Mouse (Mus musculus): ENCODE results near the gene Srsf10. TPM values are rescaled to one million over a fixed set of nuclear protein-coding genes. Genes with fewer than 3 reads are reported as not detected.

Gene Srsf10
- polyA plus RNA-seq, 1 experiment, result 37.2 TPM

- Histone ChIP-seq H3K79me2 (ENCODE audit: control insufficient read depth, insufficient read depth) (no peaks in the 10 kb centered on the region), H3K4me3 (ENCODE audit: insufficient read depth, poor library complexity, severe bottlenecking) (no peak overlapping the region), H3ac (ENCODE audit: control insufficient read depth, insufficient read length, low read depth) (no peak overlapping the region), H3K27me3 (ENCODE audit: control insufficient read depth, insufficient read depth, insufficient read length) (peaks cover 6% of the 10 kb centered on the region), H3K36me3 (ENCODE audit: control insufficient read depth, insufficient read depth) (no peaks in the 10 kb centered on the region), H3K79me3 (ENCODE audit: low read depth) (no peaks in the 10 kb centered on the region)
- TF ChIP-seq MAX (IDR thresholded peaks at IDR 0.05) (no peak), CTCF (IDR thresholded peaks at IDR 0.05; ENCODE audit: control insufficient read depth, insufficient read depth, insufficient read length) (no peak), CEBPB (IDR thresholded peaks at IDR 0.05; ENCODE audit: low read depth) (no peak), MYOD1 (IDR thresholded peaks at IDR 0.05; ENCODE audit: control insufficient read depth, insufficient read length, low read depth) (no peak), MYOG (IDR thresholded peaks at IDR 0.05; ENCODE audit: control insufficient read depth, extremely low read depth, insufficient read length) (no peak), FOSL1 (IDR thresholded peaks at IDR 0.05; ENCODE audit: insufficient read depth, low read length, poor library complexity, severe bottlenecking) (no peak), USF1 (IDR thresholded peaks at IDR 0.05; ENCODE audit: low read depth) (no peak)
Observed at GRCm38 (mm10) chr4:135898380-135899049, 43.0 kb downstream of the Srsf10 start.

DNA sequence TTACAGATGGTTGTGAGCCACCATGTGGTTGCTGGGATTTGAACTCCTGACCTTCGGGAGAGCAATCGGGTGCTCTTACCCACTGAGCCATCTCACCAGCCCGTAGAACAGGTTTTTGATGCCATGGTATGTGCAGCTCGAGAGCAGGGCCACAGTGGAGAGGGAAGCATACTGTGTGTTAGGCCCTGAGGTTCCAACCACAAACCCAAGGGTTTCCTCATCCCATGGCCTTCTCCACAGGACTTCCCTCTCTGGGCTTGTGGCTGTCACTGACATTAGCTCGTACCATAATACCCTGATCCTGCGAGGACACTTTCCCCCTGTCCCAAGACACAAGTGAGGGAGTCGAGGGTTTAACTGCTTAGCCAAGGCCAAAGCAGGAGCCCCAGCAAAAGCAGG lies 43.5 kb downstream of the Srsf10 start:
- TF ChIP-seq MYOG (IDR thresholded peaks at IDR 0.05; ENCODE audit: control insufficient read depth, extremely low read depth, insufficient read length) (no peak), MYOD1 (IDR thresholded peaks at IDR 0.05; ENCODE audit: control insufficient read depth, insufficient read length, low read depth) (no peak), CTCF (IDR thresholded peaks at IDR 0.05; ENCODE audit: control insufficient read depth, insufficient read depth, insufficient read length) (no peak), MAX (IDR thresholded peaks at IDR 0.05) (no peak), CEBPB (IDR thresholded peaks at IDR 0.05; ENCODE audit: low read depth) (no peak), FOSL1 (IDR thresholded peaks at IDR 0.05; ENCODE audit: insufficient read depth, low read length, poor library complexity, severe bottlenecking) (no peak), USF1 (IDR thresholded peaks at IDR 0.05; ENCODE audit: low read depth) (no peak)
- no peak overlapping the region for H3ac ChIP-seq (ENCODE audit: control insufficient read depth, insufficient read length, low read depth)
- H3K27me3 ChIP-seq (ENCODE audit: control insufficient read depth, insufficient read depth, insufficient read length), result peaks cover 11% of the 10 kb centered on the region
- no peak overlapping the region for H3K4me3 ChIP-seq (ENCODE audit: insufficient read depth, poor library complexity, severe bottlenecking)
- H3K36me3 ChIP-seq (ENCODE audit: control insufficient read depth, insufficient read depth), result no peaks in the 10 kb centered on the region
- H3K79me3 ChIP-seq (ENCODE audit: low read depth), result no peaks in the 10 kb centered on the region
- H3K79me2 ChIP-seq (ENCODE audit: control insufficient read depth, insufficient read depth), result no peaks in the 10 kb centered on the region

DNA sequence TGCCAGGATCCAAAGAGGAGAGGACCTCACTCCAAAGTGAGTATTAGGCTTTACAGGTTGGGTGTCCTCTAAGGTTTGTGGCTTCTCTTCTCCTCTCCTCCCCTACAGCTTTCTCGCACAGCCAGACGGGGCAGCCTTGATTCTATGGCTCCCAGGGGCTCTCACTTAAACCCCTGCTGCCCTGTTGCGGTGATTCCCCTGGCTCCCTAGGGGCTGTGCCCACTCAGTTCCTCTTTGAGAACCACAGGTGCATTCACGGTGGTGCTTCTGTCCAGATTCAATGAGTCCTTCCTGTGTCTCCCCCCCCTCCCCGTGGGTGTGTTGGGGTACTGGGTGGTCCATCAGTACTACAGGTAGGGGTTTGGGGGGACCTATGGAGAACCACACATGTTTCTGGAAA lies 44.5 kb downstream of the Srsf10 start:
- Histone ChIP-seq H3ac (ENCODE audit: control insufficient read depth, insufficient read length, low read depth) (no peak overlapping the region), H3K79me3 (ENCODE audit: low read depth) (no peaks in the 10 kb centered on the region), H3K4me3 (ENCODE audit: insufficient read depth, poor library complexity, severe bottlenecking) (no peak overlapping the region), H3K27me3 (ENCODE audit: control insufficient read depth, insufficient read depth, insufficient read length) (peaks cover 16% of the 10 kb centered on the region), H3K79me2 (ENCODE audit: control insufficient read depth, insufficient read depth) (no peaks in the 10 kb centered on the region), H3K36me3 (ENCODE audit: control insufficient read depth, insufficient read depth) (no peaks in the 10 kb centered on the region)
- TF ChIP-seq CEBPB (IDR thresholded peaks at IDR 0.05; ENCODE audit: low read depth) (no peak), MAX (IDR thresholded peaks at IDR 0.05) (no peak), MYOD1 (IDR thresholded peaks at IDR 0.05; ENCODE audit: control insufficient read depth, insufficient read length, low read depth) (no peak), CTCF (IDR thresholded peaks at IDR 0.05; ENCODE audit: control insufficient read depth, insufficient read depth, insufficient read length) (no peak), MYOG (IDR thresholded peaks at IDR 0.05; ENCODE audit: control insufficient read depth, extremely low read depth, insufficient read length) (no peak), FOSL1 (IDR thresholded peaks at IDR 0.05; ENCODE audit: insufficient read depth, low read length, poor library complexity, severe bottlenecking) (no peak), USF1 (IDR thresholded peaks at IDR 0.05; ENCODE audit: low read depth) (no peak)

DNA sequence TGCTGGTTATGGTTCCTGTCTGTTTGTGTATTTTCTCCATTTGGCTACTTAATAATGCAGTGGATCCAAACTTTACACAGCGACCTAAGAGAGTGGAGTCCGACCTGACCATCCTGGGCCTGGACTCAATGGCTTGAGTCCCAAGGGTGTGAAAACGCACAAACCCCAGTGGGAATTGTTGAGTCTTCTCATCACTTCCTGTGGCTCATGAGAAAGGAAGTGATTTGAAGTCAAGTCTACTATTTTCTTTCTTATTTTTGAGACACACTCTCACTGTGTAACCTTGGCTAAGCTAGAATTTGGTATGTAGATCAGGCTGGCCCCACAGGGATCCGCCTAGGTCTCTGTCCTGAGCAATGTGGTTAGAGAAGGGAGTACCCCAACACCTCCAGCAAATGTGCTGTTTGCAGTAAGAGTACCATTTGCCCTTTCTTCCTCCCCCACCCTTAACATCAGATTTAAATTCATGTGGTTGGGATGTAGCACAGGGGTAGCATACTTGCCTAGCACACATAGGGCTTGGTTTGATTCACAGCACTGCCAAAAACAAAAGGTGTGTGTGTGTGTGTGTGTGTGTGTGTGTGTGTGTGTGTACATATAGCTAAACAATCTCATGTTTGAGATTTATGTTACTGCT lies 47.2 kb downstream of the Srsf10 start:
- Histone ChIP-seq H3K27me3 (ENCODE audit: control insufficient read depth, insufficient read depth, insufficient read length) (peaks cover 20% of the 10 kb centered on the region), H3ac (ENCODE audit: control insufficient read depth, insufficient read length, low read depth) (no peak overlapping the region), H3K79me3 (ENCODE audit: low read depth) (no peaks in the 10 kb centered on the region), H3K36me3 (ENCODE audit: control insufficient read depth, insufficient read depth) (no peaks in the 10 kb centered on the region), H3K79me2 (ENCODE audit: control insufficient read depth, insufficient read depth) (no peaks in the 10 kb centered on the region), H3K4me3 (ENCODE audit: insufficient read depth, poor library complexity, severe bottlenecking) (no peak overlapping the region)
- TF ChIP-seq CTCF (IDR thresholded peaks at IDR 0.05; ENCODE audit: control insufficient read depth, insufficient read depth, insufficient read length) (no peak), FOSL1 (IDR thresholded peaks at IDR 0.05; ENCODE audit: insufficient read depth, low read length, poor library complexity, severe bottlenecking) (no peak), MAX (IDR thresholded peaks at IDR 0.05) (no peak), USF1 (IDR thresholded peaks at IDR 0.05; ENCODE audit: low read depth) (no peak), MYOD1 (IDR thresholded peaks at IDR 0.05; ENCODE audit: control insufficient read depth, insufficient read length, low read depth) (no peak), MYOG (IDR thresholded peaks at IDR 0.05; ENCODE audit: control insufficient read depth, extremely low read depth, insufficient read length) (no peak), CEBPB (IDR thresholded peaks at IDR 0.05; ENCODE audit: low read depth) (no peak)

GRCm38 (mm10) chr4:135904810-135905209 lies 49.3 kb downstream of the Srsf10 start:
- Histone ChIP-seq H3K27me3 (ENCODE audit: control insufficient read depth, insufficient read depth, insufficient read length) (peaks cover 20% of the 10 kb centered on the region), H3ac (ENCODE audit: control insufficient read depth, insufficient read length, low read depth) (no peak overlapping the region), H3K79me3 (ENCODE audit: low read depth) (no peaks in the 10 kb centered on the region), H3K36me3 (ENCODE audit: control insufficient read depth, insufficient read depth) (no peaks in the 10 kb centered on the region), H3K4me3 (ENCODE audit: insufficient read depth, poor library complexity, severe bottlenecking) (no peak overlapping the region), H3K79me2 (ENCODE audit: control insufficient read depth, insufficient read depth) (no peaks in the 10 kb centered on the region)
- TF ChIP-seq CEBPB (IDR thresholded peaks at IDR 0.05; ENCODE audit: low read depth), result no peak
- TF ChIP-seq USF1 (IDR thresholded peaks at IDR 0.05; ENCODE audit: low read depth), result no peak
- no peak for TF ChIP-seq MYOD1 (IDR thresholded peaks at IDR 0.05; ENCODE audit: control insufficient read depth, insufficient read length, low read depth)

Data from C2C12 (cell line).